8 mouse cellular contexts compared by ENCODE assay signal in genomic region chr4:59188474-59188801, GRCm38 (mm10). TPM values are rescaled to one million over a fixed set of nuclear protein-coding genes. Genes with fewer than 3 reads are reported as not detected.
DNase-seq lines count a peak whose midpoint lies in the region; ATAC-seq and TF ChIP-seq lines count a peak whose summit lies in the region.

No protein-coding gene starts in this region.

- no peaks in the 10 kb centered on the region for H3K27me3 ChIP-seq in kidney, embryonic 15.5 days
- H3K27me3 ChIP-seq in midbrain, postnatal 0 days (ENCODE audit: insufficient read depth, low read length): no peaks in the 10 kb centered on the region

- H3K4me3 ChIP-seq in kidney, embryonic 15.5 days (replicated peaks): peak overlapping the region; percentile 92
- H3K4me3 ChIP-seq in midbrain, postnatal 0 days (ENCODE audit: low read depth, low read length): peak overlapping the region; percentile 94

- no peaks in the 10 kb centered on the region for H3K9me3 ChIP-seq in kidney, embryonic 15.5 days (replicated peaks)
- H3K9me3 ChIP-seq in midbrain, postnatal 0 days (ENCODE audit: low read length): no peaks in the 10 kb centered on the region

- DNase-seq in kidney, adult 8-10 months: no peak
- no peak for DNase-seq in midbrain, postnatal 0 days (ENCODE audit: low spot score)
- DNase-seq in layer of hippocampus, postnatal 36 days: no peak
- DNase-seq in frontal cortex, postnatal 36 days (ENCODE audit: low spot score in 2 of 2): no peak

- peak overlapping the region; percentile 94 for H3K27ac ChIP-seq in kidney, embryonic 15.5 days
- peak overlapping the region; percentile 97; the same call in 1 of the 2 replicates for H3K27ac ChIP-seq in midbrain, postnatal 0 days (ENCODE audit: low read depth, low read length)

- peaks cover 11% of the 10 kb centered on the region for H3K4me1 ChIP-seq in kidney, embryonic 15.5 days
- H3K4me1 ChIP-seq in midbrain, postnatal 0 days (ENCODE audit: insufficient read depth, low read length): peaks cover 2% of the 10 kb centered on the region; the same call in 1 of the 2 replicates

- no peak for TF ChIP-seq CTCF in midbrain, postnatal 0 days (IDR thresholded peaks at IDR 0.05)

- H3K4me2 ChIP-seq in kidney, embryonic 15.5 days: peak overlapping the region; percentile 78
- H3K4me2 ChIP-seq in midbrain, postnatal 0 days (ENCODE audit: low read depth, low read length, poor library complexity, severe bottlenecking): peak overlapping the region; percentile 55

- peak overlapping the region; percentile 93 for H3K9ac ChIP-seq in kidney, embryonic 15.5 days
- no peak overlapping the region for H3K9ac ChIP-seq in midbrain, postnatal 0 days (replicated peaks; ENCODE audit: low read length, poor library complexity, severe bottlenecking)

- ATAC-seq in kidney, embryonic 15.5 days (replicated peaks; ENCODE audit: low FRiP score): no peak
- ATAC-seq in common myeloid progenitor, adult 5-6 weeks (replicated peaks; ENCODE audit: low read depth, poor library complexity, severe bottlenecking): peak; percentile 16
- peak; percentile 8 for ATAC-seq in inflammation-experienced regulatory T-cells, adult 6 months
- ATAC-seq in midbrain, postnatal 0 days (ENCODE audit: low FRiP score): no peak
- ATAC-seq in megakaryocyte-erythroid progenitor cell, adult 5-6 weeks (replicated peaks; ENCODE audit: low FRiP score, low TSS enrichment, poor library complexity, severe bottlenecking): no peak

- 0 out of 2 replicates have a peak, but pooled peaks cover 3% of the 10 kb centered on the region for H3K36me3 ChIP-seq in kidney, embryonic 15.5 days
- no peaks in the 10 kb centered on the region for H3K36me3 ChIP-seq in midbrain, postnatal 0 days (ENCODE audit: insufficient read depth, low read length)

- 30% methylated on average over 4 of the region's 4 CpGs for WGBS in kidney, embryonic 15.5 days
- 17% methylated on average over 4 of the region's 4 CpGs for WGBS in midbrain, postnatal 0 days

RNA-seq across cellular contexts. Expression of gene Ugcg, which starts 0.6 kb away (rescaled TPM):
- 7.6 and 8.0 TPM in 2 replicates for polyA plus RNA-seq in kidney, embryonic 15.5 days (2015; fragmentation: Nextera tagmentation; extraction: Ambion mirVana)
- 107 and 108 TPM in 2 replicates for total RNA-seq in common myeloid progenitor, adult 5-6 weeks (2017)
- polyA plus RNA-seq in inflammation-experienced regulatory T-cells, adult 6 months (2017; shearing (Covaris generic)): 10 to 100 TPM in 2 of 3 experiments, 1 to 10 TPM in 1; 8.7 to 20.6 (median 16.4) TPM
- total RNA-seq in midbrain, postnatal 0 days (2014; rRNA removed): 68.5 and 76.5 TPM in 2 replicates
- polyA plus RNA-seq in midbrain, postnatal 0 days (2015; fragmentation: Nextera tagmentation; extraction: Ambion mirVana): 18.7 and 22.8 TPM in 2 replicates
- 223 and 236 TPM in 2 replicates for total RNA-seq in megakaryocyte-erythroid progenitor cell, adult 5-6 weeks (2014; fragmentation: Nextera tagmentation)
- 225 and 282 TPM in 2 replicates for total RNA-seq in megakaryocyte-erythroid progenitor cell, adult 5-6 weeks (2017)
- 10 to 100 TPM; 67.3 to 75.2 TPM for total RNA-seq in layer of hippocampus, postnatal 36 days (2021)

RNA-seq across cellular contexts. Expression of gene AI481877, which starts 49.7 kb away (rescaled TPM):
- polyA plus RNA-seq in kidney, embryonic 15.5 days (2015; fragmentation: Nextera tagmentation; extraction: Ambion mirVana): not detected in 2 replicates
- not detected in 2 replicates for total RNA-seq in common myeloid progenitor, adult 5-6 weeks (2017)
- polyA plus RNA-seq in inflammation-experienced regulatory T-cells, adult 6 months (2017; shearing (Covaris generic)): not detected
- total RNA-seq in midbrain, postnatal 0 days (2014; rRNA removed): not detected in 2 replicates
- polyA plus RNA-seq in midbrain, postnatal 0 days (2015; fragmentation: Nextera tagmentation; extraction: Ambion mirVana): 0.02 TPM in 1 of 2 replicates, not detected in the other
- not detected in 2 replicates for total RNA-seq in megakaryocyte-erythroid progenitor cell, adult 5-6 weeks (2014; fragmentation: Nextera tagmentation)
- not detected in 2 replicates for total RNA-seq in megakaryocyte-erythroid progenitor cell, adult 5-6 weeks (2017)
- not detected for total RNA-seq in layer of hippocampus, postnatal 36 days (2021)

Comparison
In these comparisons a context has a peak if more than half of its experiments do, and no peak if none do; other contexts are left out.
1. ATAC-seq: peak in common myeloid progenitor, adult 5-6 weeks (single experiment) and inflammation-experienced regulatory T-cells, adult 6 months (single experiment); none in kidney, embryonic 15.5 days (single experiment), midbrain, postnatal 0 days (single experiment) and megakaryocyte-erythroid progenitor cell, adult 5-6 weeks (single experiment).